Mouse (Mus musculus) E14TG2a.4 (cell line): ENCODE measurements around the gene Ccdc92b.

ENCODE experiments used
- H3K27me3 ChIP-seq: 2 replicates; pipeline ENCODE4 v1.6.1; 2014; ENCODE audit warnings: low read length, control low read depth; ENCODE audit not compliant: insufficient read depth
- H3K36me3 ChIP-seq: 2 replicates; pipeline ENCODE4 v1.6.1; 2014; ENCODE audit warnings: low read length, control low read depth; ENCODE audit not compliant: insufficient read depth
- H3K4me1 ChIP-seq: replicated peaks from 2 replicates; pipeline ENCODE4 v1.6.1; 2014; ENCODE audit warnings: low read depth, low read length, control low read depth
- H3K4me3 ChIP-seq: replicated peaks from 2 replicates; pipeline ENCODE4 v1.5.1; 2014; ENCODE audit warnings: mild to moderate bottlenecking, low read length
- H3K9me3 ChIP-seq: 2 replicates; pipeline ENCODE4 v1.6.1; 2014; ENCODE audit warnings: low read length, control low read depth
- CTCF ChIP-seq: conservative IDR thresholded peaks from 2 replicates; pipeline ENCODE4 v1.5.1; 2014; ENCODE audit warnings: low read length
- NANOG ChIP-seq: IDR thresholded peaks from 2 replicates; pipeline ENCODE4 v1.6.1; 2014; ENCODE audit warnings: borderline replicate concordance, low read length, mixed read lengths
- POU5F1 ChIP-seq: IDR thresholded peaks from 2 replicates; pipeline ENCODE4 v1.6.1; 2014; ENCODE audit warnings: low read length, borderline replicate concordance

Ccdc92b gene

GRCm38 (mm10) chr11:74674713-74675112 is 55.3 kb downstream of the Ccdc92b start:
- Histone ChIP-seq H3K36me3 (peaks cover 96% of the 10 kb centered on the region), H3K4me3 (no peak overlapping the region), H3K27me3 (no peaks in the 10 kb centered on the region), H3K4me1 (peaks cover 13% of the 10 kb centered on the region), H3K9me3 (no peaks in the 10 kb centered on the region)
- TF ChIP-seq CTCF = no peak
- TF ChIP-seq POU5F1 = no peak
- no peak for TF ChIP-seq NANOG

- TF ChIP-seq NANOG = no peak
- TF ChIP-seq CTCF = no peak
- TF ChIP-seq POU5F1 = no peak
Measured at GRCm38 (mm10) chr11:74675156-74675555, 55.8 kb downstream of the Ccdc92b start.

More at GRCm38 (mm10) chr11:74675156-74675555, 55.8 kb downstream of the Ccdc92b start:
- no peak overlapping the region for H3K4me3 ChIP-seq
- H3K9me3 ChIP-seq = no peaks in the 10 kb centered on the region
- H3K4me1 ChIP-seq = peaks cover 10% of the 10 kb centered on the region
- no peaks in the 10 kb centered on the region for H3K27me3 ChIP-seq
- H3K36me3 ChIP-seq = peaks cover 96% of the 10 kb centered on the region
